20 mouse cellular contexts compared by ENCODE assay signal in the genomic region with DNA sequence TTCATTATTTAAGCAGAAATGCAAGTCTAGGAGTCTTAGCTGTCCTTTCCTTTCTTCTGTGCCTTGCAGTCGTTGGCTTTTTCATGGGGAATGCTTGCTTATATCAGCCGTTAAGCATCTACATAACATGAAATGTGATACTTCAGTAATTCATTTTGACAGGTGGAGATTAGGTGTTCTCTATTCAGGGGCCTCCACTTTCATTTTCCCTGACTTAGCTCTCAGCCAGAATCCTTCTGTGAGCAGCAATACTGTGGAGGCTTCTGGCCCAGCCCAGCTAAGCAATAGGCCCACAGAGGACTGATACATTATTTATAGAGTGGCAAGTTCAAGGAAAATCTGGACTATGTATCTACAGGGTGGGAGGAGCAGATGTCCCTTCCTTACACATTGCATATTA. TPM values are rescaled to one million over a fixed set of nuclear protein-coding genes. Genes with fewer than 3 reads are reported as not detected.
A peak's percentile ranks its signal among the peaks of the same experiment; 100 is the strongest.
DNase-seq lines count a peak whose midpoint lies in the region; ATAC-seq lines count a peak whose summit lies in the region.
"Had no signal": no experiment of that assay in that cellular context is flagged by ENCODE, and none has a peak within 500 bp of the region (broad histone marks: within the 10 kb centered on the region; RNA-seq: fewer than 3 reads in every experiment).

No protein-coding gene starts in this region.

- H3K9ac ChIP-seq in embryonic facial prominence, embryonic 14.5 days (ENCODE audit: low read depth, low read length) = no peak overlapping the region
- H3K9ac ChIP-seq in limb, embryonic 11.5 days (ENCODE audit: low read length) = no peak overlapping the region
- H3K9ac ChIP-seq in limb, embryonic 12.5 days (replicated peaks) = no peak overlapping the region
- H3K9ac ChIP-seq in stomach, embryonic 15.5 days = no peak overlapping the region
- H3K9ac ChIP-seq: forebrain, embryonic 15.5 days; heart, embryonic 13.5 days; hindbrain, embryonic 15.5 days had no signal

- H3K27me3 ChIP-seq in embryonic facial prominence, embryonic 14.5 days (replicated peaks; ENCODE audit: control insufficient read depth, insufficient read depth, low read length) = no peaks in the 10 kb centered on the region
- no peaks in the 10 kb centered on the region for H3K27me3 ChIP-seq in embryonic facial prominence, embryonic 10.5 days (replicated peaks; ENCODE audit: low read depth, poor library complexity, severe bottlenecking)
- no peaks in the 10 kb centered on the region for H3K27me3 ChIP-seq in limb, embryonic 11.5 days (ENCODE audit: control insufficient read depth, insufficient read depth, low read length)
- no peaks in the 10 kb centered on the region for H3K27me3 ChIP-seq in limb, embryonic 10.5 days (ENCODE audit: low read depth, poor library complexity, severe bottlenecking)
- no peaks in the 10 kb centered on the region for H3K27me3 ChIP-seq in limb, embryonic 12.5 days
- no peaks in the 10 kb centered on the region for H3K27me3 ChIP-seq in stomach, embryonic 15.5 days (replicated peaks)
- H3K27me3 ChIP-seq in heart, embryonic 10.5 days (ENCODE audit: insufficient read depth, poor library complexity, severe bottlenecking) = peaks cover 5% of the 10 kb centered on the region
- H3K27me3 ChIP-seq: forebrain, embryonic 15.5 days; heart, embryonic 13.5 days; hindbrain, embryonic 15.5 days had no signal

- ATAC-seq in embryonic facial prominence, embryonic 14.5 days (ENCODE audit: low read depth) = peak; percentile 72
- ATAC-seq in limb, embryonic 11.5 days (ENCODE audit: insufficient number of reproducible peaks, low FRiP score, low TSS enrichment, low read depth) = peak; percentile 57; the same call in 1 of the 2 replicates
- 0 out of 2 replicates have a peak, but pooled peaks have one; percentile 42 for ATAC-seq in limb, embryonic 12.5 days (ENCODE audit: insufficient number of reproducible peaks, insufficient read depth, low FRiP score, low TSS enrichment, low read depth)
- ATAC-seq in stomach, embryonic 15.5 days (ENCODE audit: insufficient read depth, low FRiP score, low read depth) = peak; percentile 51; the same call in 1 of the 2 replicates
- ATAC-seq: CD4-positive, CD25-positive, alpha-beta regulatory T cell, adult 4 months; forebrain, embryonic 15.5 days had no signal

- H3K4me1 ChIP-seq in embryonic facial prominence, embryonic 14.5 days (ENCODE audit: control insufficient read depth, insufficient read depth, low read length) = peaks cover 13% of the 10 kb centered on the region
- H3K4me1 ChIP-seq in embryonic facial prominence, embryonic 10.5 days = peaks cover 26% of the 10 kb centered on the region
- H3K4me1 ChIP-seq in limb, embryonic 11.5 days (ENCODE audit: control insufficient read depth, insufficient read depth, low read length) = no peaks in the 10 kb centered on the region
- H3K4me1 ChIP-seq in limb, embryonic 10.5 days = peaks cover 12% of the 10 kb centered on the region; the same call in 1 of the 2 replicates
- H3K4me1 ChIP-seq in limb, embryonic 12.5 days (replicated peaks) = peaks cover 8% of the 10 kb centered on the region; the same call in 1 of the 2 replicates
- peaks cover 16% of the 10 kb centered on the region; the same call in 1 of the 2 replicates for H3K4me1 ChIP-seq in stomach, embryonic 15.5 days
- no peaks in the 10 kb centered on the region for H3K4me1 ChIP-seq in heart, embryonic 10.5 days
- H3K4me1 ChIP-seq: forebrain, embryonic 15.5 days; hindbrain, embryonic 15.5 days had no signal

- H3K36me3 ChIP-seq in embryonic facial prominence, embryonic 14.5 days (ENCODE audit: control insufficient read depth, insufficient read depth, low read length) = no peaks in the 10 kb centered on the region
- H3K36me3 ChIP-seq in embryonic facial prominence, embryonic 10.5 days (replicated peaks) = no peaks in the 10 kb centered on the region
- no peaks in the 10 kb centered on the region for H3K36me3 ChIP-seq in limb, embryonic 11.5 days (ENCODE audit: control insufficient read depth, insufficient read depth, low read length)
- H3K36me3 ChIP-seq in limb, embryonic 10.5 days = no peaks in the 10 kb centered on the region
- H3K36me3 ChIP-seq in limb, embryonic 12.5 days = no peaks in the 10 kb centered on the region
- no peaks in the 10 kb centered on the region for H3K36me3 ChIP-seq in stomach, embryonic 15.5 days
- H3K36me3 ChIP-seq in heart, embryonic 10.5 days = no peaks in the 10 kb centered on the region
- H3K36me3 ChIP-seq: forebrain, embryonic 15.5 days; G1E; heart, embryonic 13.5 days; hindbrain, embryonic 15.5 days had no signal

- no peaks in the 10 kb centered on the region for H3K9me3 ChIP-seq in embryonic facial prominence, embryonic 14.5 days (ENCODE audit: control insufficient read depth, low read length)
- H3K9me3 ChIP-seq in embryonic facial prominence, embryonic 10.5 days = no peaks in the 10 kb centered on the region
- no peaks in the 10 kb centered on the region for H3K9me3 ChIP-seq in limb, embryonic 11.5 days (ENCODE audit: control insufficient read depth, low read length)
- no peaks in the 10 kb centered on the region for H3K9me3 ChIP-seq in limb, embryonic 10.5 days (replicated peaks)
- no peaks in the 10 kb centered on the region for H3K9me3 ChIP-seq in limb, embryonic 12.5 days
- no peaks in the 10 kb centered on the region for H3K9me3 ChIP-seq in stomach, embryonic 15.5 days
- no peaks in the 10 kb centered on the region for H3K9me3 ChIP-seq in heart, embryonic 10.5 days
- H3K9me3 ChIP-seq: forebrain, embryonic 15.5 days; G1E; heart, embryonic 13.5 days; hindbrain, embryonic 15.5 days had no signal

- H3K4me3 ChIP-seq in embryonic facial prominence, embryonic 14.5 days (ENCODE audit: low read depth, low read length) = no peak overlapping the region
- no peak overlapping the region for H3K4me3 ChIP-seq in embryonic facial prominence, embryonic 10.5 days
- no peak overlapping the region for H3K4me3 ChIP-seq in limb, embryonic 11.5 days (ENCODE audit: low read depth, low read length)
- no peak overlapping the region for H3K4me3 ChIP-seq in limb, embryonic 10.5 days
- H3K4me3 ChIP-seq in limb, embryonic 12.5 days (replicated peaks) = no peak overlapping the region
- H3K4me3 ChIP-seq in stomach, embryonic 15.5 days (replicated peaks) = no peak overlapping the region
- H3K4me3 ChIP-seq in heart, embryonic 10.5 days = no peak overlapping the region
- H3K4me3 ChIP-seq: forebrain, embryonic 15.5 days; heart, embryonic 13.5 days; hindbrain, embryonic 15.5 days had no signal

- H3K27ac ChIP-seq in embryonic facial prominence, embryonic 14.5 days (replicated peaks; ENCODE audit: low read depth, low read length) = no peak overlapping the region
- H3K27ac ChIP-seq in embryonic facial prominence, embryonic 10.5 days (replicated peaks) = no peak overlapping the region
- H3K27ac ChIP-seq in limb, embryonic 11.5 days (replicated peaks; ENCODE audit: low read depth, low read length) = no peak overlapping the region
- no peak overlapping the region for H3K27ac ChIP-seq in limb, embryonic 10.5 days
- H3K27ac ChIP-seq in limb, embryonic 12.5 days = no peak overlapping the region
- peak overlapping the region; percentile 65 for H3K27ac ChIP-seq in stomach, embryonic 15.5 days
- H3K27ac ChIP-seq in heart, embryonic 10.5 days = no peak overlapping the region
- H3K27ac ChIP-seq: forebrain, embryonic 15.5 days; heart, embryonic 13.5 days; hindbrain, embryonic 15.5 days had no signal

- WGBS in embryonic facial prominence, embryonic 14.5 days = 27% methylated on average over 2 of the region's 2 CpGs
- WGBS in embryonic facial prominence, embryonic 10.5 days = 57% methylated on average over 2 of the region's 2 CpGs
- WGBS in limb, embryonic 11.5 days = 43% methylated on average over 2 of the region's 2 CpGs
- 60% methylated on average over 2 of the region's 2 CpGs for WGBS in limb, embryonic 10.5 days
- WGBS in limb, embryonic 12.5 days = 42% methylated on average over 2 of the region's 2 CpGs
- 24% methylated on average over 2 of the region's 2 CpGs for WGBS in stomach, embryonic 15.5 days
- WGBS in heart, embryonic 10.5 days = 61% methylated on average over 2 of the region's 2 CpGs

- H3K4me2 ChIP-seq in embryonic facial prominence, embryonic 14.5 days (ENCODE audit: low read depth, low read length) = no peak overlapping the region
- no peak overlapping the region for H3K4me2 ChIP-seq in limb, embryonic 11.5 days (ENCODE audit: low read depth, severe bottlenecking)
- H3K4me2 ChIP-seq in limb, embryonic 12.5 days = no peak overlapping the region
- no peak overlapping the region for H3K4me2 ChIP-seq in stomach, embryonic 15.5 days
- H3K4me2 ChIP-seq: forebrain, embryonic 15.5 days; heart, embryonic 13.5 days; hindbrain, embryonic 15.5 days had no signal

- DNase-seq in embryonic facial prominence, embryonic 14.5 days (ENCODE audit: low spot score) = peak; percentile 68
- no peak for DNase-seq in embryonic facial prominence, embryonic 10.5 days (ENCODE audit: low spot score)
- no peak for DNase-seq in limb, embryonic 11.5 days (ENCODE audit: low spot score)
- no peak for DNase-seq in limb, embryonic 10.5 days (ENCODE audit: low spot score)
- DNase-seq in cerebellum, adult 8-10 months = no peak
- no peak for DNase-seq in heart, embryonic 10.5 days (ENCODE audit: low spot score)
- DNase-seq: adrenal gland, postnatal 10 days; B cell, adult 2 months; cerebellum, adult 11 months; cerebellum, adult 9-11 months; cerebellum, postnatal 36 days; gastrocnemius, postnatal 14 days; heart, postnatal 36 days had no signal

RNA-seq across cellular contexts. Expression of a gene that starts 25.0 kb away (rescaled TPM):
- 25.4 and 27.0 TPM in 2 replicates for polyA plus RNA-seq in embryonic facial prominence, embryonic 14.5 days (2014; fragmentation: Nextera tagmentation; extraction: Ambion mirVana)
- 2.3 and 4.4 TPM in 2 replicates for polyA plus RNA-seq in embryonic facial prominence, embryonic 10.5 days (2016; fragmentation: Nextera tagmentation; extraction: Ambion mirVana)
- 2.6 and 2.7 TPM in 2 replicates for polyA plus RNA-seq in limb, embryonic 11.5 days (2014; fragmentation: Nextera tagmentation; extraction: Ambion mirVana)
- polyA plus RNA-seq in limb, embryonic 10.5 days (2016; fragmentation: Nextera tagmentation; extraction: Ambion mirVana) = 2.4 and 3.0 TPM in 2 replicates
- polyA plus RNA-seq in limb, embryonic 12.5 days (2016; fragmentation: Nextera tagmentation; extraction: Ambion mirVana) = 9.0 and 11.6 TPM in 2 replicates
- polyA plus RNA-seq in stomach, embryonic 15.5 days (2015; fragmentation: Nextera tagmentation; extraction: Ambion mirVana) = 11.6 and 18.5 TPM in 2 replicates
- polyA plus RNA-seq in heart, embryonic 10.5 days (2016; fragmentation: Nextera tagmentation; extraction: Ambion mirVana) = 1.9 and 3.1 TPM in 2 replicates
- polyA plus RNA-seq: G1E had no signal
